Mouse (Mus musculus): ENCODE data around the gene Ankrd33. TPM values are rescaled to one million over a fixed set of nuclear protein-coding genes. Genes with fewer than 3 reads are reported as not detected.

Gene Ankrd33
- total and polyA plus RNA-seq, 3 experiments = not detected

GRCm38 (mm10) chr15:101160591-101160990, 45.0 kb downstream of the Ankrd33 start:
- Histone ChIP-seq H3K9me3 (replicated peaks; ENCODE audit: insufficient read depth, low read length) (no peaks in the 10 kb centered on the region), H3K9ac (ENCODE audit: control insufficient read depth, low read depth, low read length, poor library complexity, severe bottlenecking) (peak overlapping the region; percentile 1; the same call in 1 of the 2 replicates), H3K79me2 (ENCODE audit: control insufficient read depth, insufficient read depth, low read length, poor library complexity) (no peaks in the 10 kb centered on the region; the same call in 1 of the 2 replicates), H3K27me3 (ENCODE audit: control insufficient read depth in 1 of 2, insufficient read depth in 2 of 2, low read length in 2 of 2) (no peaks in the 10 kb centered on the region), H3K27ac (ENCODE audit: control insufficient read depth, low read depth, low read length) (0 out of 2 replicates have a peak overlapping the region, but pooled peaks have one; percentile 5), H3K4me1 (ENCODE audit: control insufficient read depth in 1 of 2, insufficient read depth in 2 of 2, low read length in 2 of 2) (peaks cover 26 to 27% of the 10 kb centered on the region in 2 experiments), H3K4me3 (ENCODE audit: control insufficient read depth in 1 of 2, insufficient read depth in 1 of 2, low read depth in 2 of 2, low read length in 2 of 2) (no peak overlapping the region), H3K36me3 (ENCODE audit: control insufficient read depth in 1 of 2, insufficient read depth in 2 of 2, low read length in 2 of 2) (peaks cover 0 to 28% of the 10 kb centered on the region in 2 experiments; a peak in 2 of 4 replicates)
- DNase-seq (ENCODE audit: low read depth, low spot score) = peak; percentile 46
- TF ChIP-seq RAD21 (IDR thresholded peaks at IDR 0.05; ENCODE audit: low read depth, low read length) = no peak
- TF ChIP-seq MEF2A (IDR thresholded peaks at IDR 0.05; ENCODE audit: extremely low read depth, insufficient replicate concordance, low read depth, low read length, poor library complexity, severe bottlenecking) = no peak
- TF ChIP-seq POLR2A (IDR thresholded peaks at IDR 0.05; ENCODE audit: control insufficient read depth in 1 of 2, insufficient read depth in 1 of 2, low read depth in 1 of 2, low read length in 2 of 2, poor library complexity in 1 of 2) = no peak
- no peak for TF ChIP-seq RCOR1 (IDR thresholded peaks at IDR 0.05; ENCODE audit: low read depth, low read length)
- no peak for TF ChIP-seq MYC (IDR thresholded peaks at IDR 0.05; ENCODE audit: low read depth, low read length)
- TF ChIP-seq E2F4 (IDR thresholded peaks at IDR 0.05; ENCODE audit: borderline replicate concordance, low read depth, low read length) = no peak
- TF ChIP-seq ELF1 (IDR thresholded peaks at IDR 0.05; ENCODE audit: low read depth, low read length) = no peak
- TF ChIP-seq MXI1 (IDR thresholded peaks at IDR 0.05; ENCODE audit: low read depth, low read length) = no peak
- TF ChIP-seq ETS1 (IDR thresholded peaks at IDR 0.05; ENCODE audit: low read depth, low read length) = no peak
- TF ChIP-seq ZKSCAN1 (IDR thresholded peaks at IDR 0.05; ENCODE audit: low read depth, low read length) = no peak
- TF ChIP-seq KAT2A (conservative IDR thresholded peaks at IDR 0.05; ENCODE audit: low read depth, low read length) = no peak
- no peak for TF ChIP-seq MAX (IDR thresholded peaks at IDR 0.05; ENCODE audit: low read length)
- TF ChIP-seq USF1 (IDR thresholded peaks at IDR 0.05; ENCODE audit: low read depth, low read length) = no peak
- no peak for TF ChIP-seq MAFK (IDR thresholded peaks at IDR 0.05; ENCODE audit: borderline replicate concordance, low read depth, low read length)
- TF ChIP-seq NRF1 (IDR thresholded peaks at IDR 0.05; ENCODE audit: insufficient read depth, low read depth, low read length, poor library complexity, severe bottlenecking) = no peak

- TF ChIP-seq NELFE (IDR thresholded peaks at IDR 0.05; ENCODE audit: low read depth, low read length) (no peak), ZC3H11A (IDR thresholded peaks at IDR 0.05; ENCODE audit: low read depth, low read length) (no peak), MAFK (IDR thresholded peaks at IDR 0.05; ENCODE audit: borderline replicate concordance, low read depth, low read length) (no peak), TBP (IDR thresholded peaks at IDR 0.05; ENCODE audit: low read depth, low read length) (no peak)
- no peaks in the 10 kb centered on the region; the same call in 1 of the 2 replicates for H3K79me2 ChIP-seq (ENCODE audit: control insufficient read depth, insufficient read depth, low read length, poor library complexity)
- H3K4me1 ChIP-seq (ENCODE audit: control insufficient read depth in 1 of 2, insufficient read depth in 2 of 2, low read length in 2 of 2) = peaks cover 30 to 35% of the 10 kb centered on the region in 2 experiments
- H3K36me3 ChIP-seq (ENCODE audit: control insufficient read depth in 1 of 2, insufficient read depth in 2 of 2, low read length in 2 of 2) = peaks cover 0 to 35% of the 10 kb centered on the region in 2 experiments; a peak in 2 of 4 replicates
- no peaks in the 10 kb centered on the region for H3K27me3 ChIP-seq (ENCODE audit: control insufficient read depth in 1 of 2, insufficient read depth in 2 of 2, low read length in 2 of 2)
- H3K9ac ChIP-seq (ENCODE audit: control insufficient read depth, low read depth, low read length, poor library complexity, severe bottlenecking) = no peak overlapping the region
- H3K9me3 ChIP-seq (replicated peaks; ENCODE audit: insufficient read depth, low read length) = no peaks in the 10 kb centered on the region
- H3K4me3 ChIP-seq (ENCODE audit: control insufficient read depth in 1 of 2, insufficient read depth in 1 of 2, low read depth in 2 of 2, low read length in 2 of 2) = no peak overlapping the region
- no peak for DNase-seq (ENCODE audit: low read depth, low spot score)
- H3K27ac ChIP-seq (ENCODE audit: control insufficient read depth, low read depth, low read length) = no peak overlapping the region
These were observed 46.0 kb downstream of the Ankrd33 start for GRCm38 (mm10) chr15:101161534-101161933.
